Mouse (Mus musculus) left cerebral cortex, adult 18-20 months (tissue): ENCODE measurements around the gene Fads6. TPM values are rescaled to one million over a fixed set of nuclear protein-coding genes. Genes with fewer than 3 reads are reported as not detected.
A peak's percentile ranks its signal among the peaks of the same experiment; 100 is the strongest.

Experiments used
- DNase-seq, 2 experiments: peaks; one replicate each; pipeline ENCODE4 v3.0.0; 2021 to 2022; ENCODE audit warnings: low spot score in 2 of 2, mixed read lengths in 1 of 2
- long read RNA-seq, 2 experiments: library from polyadenylated mRNA; stranded (forward); transcript quantifications; one replicate each; pipeline ENCODE4 v2.0.0; 2021
- total RNA-seq, 2 experiments: library from RNA; stranded (reverse); gene quantifications; 2 replicates each; pipeline ENCODE4 v1.2.3; 2021

The Fads6 gene
- total RNA-seq = 10 to 100 TPM; 14.6 to 15.5 TPM
- long read RNA-seq, experiment 1, partial matches to known transcripts = 0 of 1 reads
- long read RNA-seq, experiment 1, other reads (novel, unspliced or antisense) = 1 of 1 reads
- long read RNA-seq, experiment 2, partial matches to known transcripts = 0 of 2 reads
- long read RNA-seq, experiment 2, other reads (novel, unspliced or antisense) = 2 of 2 reads

DNA sequence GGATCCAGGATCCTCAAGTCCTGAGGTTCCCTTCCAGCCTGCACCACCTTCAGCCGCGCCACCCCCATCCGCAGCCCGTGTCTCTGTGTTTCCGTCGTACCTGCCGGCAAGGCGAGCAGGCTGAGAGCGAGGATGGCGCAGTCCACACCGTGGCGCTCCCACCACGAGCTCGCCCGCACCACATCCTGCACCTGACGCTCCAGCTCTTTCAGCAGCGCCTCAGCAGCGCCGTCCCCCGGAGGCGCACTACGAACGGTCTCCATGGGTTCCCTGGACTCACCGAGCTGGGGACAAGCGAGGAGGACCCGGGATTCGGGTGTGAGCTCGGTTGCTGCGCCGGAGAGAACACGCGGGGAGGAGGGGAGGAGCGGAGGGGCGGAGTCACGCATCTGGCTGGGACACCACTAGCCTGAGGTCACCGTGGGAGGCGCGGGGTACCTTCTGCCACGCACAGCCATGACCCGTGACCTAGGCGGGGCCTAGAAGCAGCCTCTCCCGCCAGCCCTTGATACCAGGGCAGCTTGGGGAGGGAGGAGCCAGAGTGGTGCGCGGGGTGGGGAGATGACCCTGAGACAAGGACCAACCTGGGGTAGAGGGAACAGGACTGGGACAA, at the start of gene Fads6:
TSS of gene Fads6 (minus strand) at position 450 of the 613 bp plus-strand sequence.
- peak; percentile 66 to 76 for DNase-seq

- no peak for DNase-seq
Measured at GRCm38 (mm10) chr11:115345515-115345914, 48.1 kb upstream of the Fads6 start.

DNA sequence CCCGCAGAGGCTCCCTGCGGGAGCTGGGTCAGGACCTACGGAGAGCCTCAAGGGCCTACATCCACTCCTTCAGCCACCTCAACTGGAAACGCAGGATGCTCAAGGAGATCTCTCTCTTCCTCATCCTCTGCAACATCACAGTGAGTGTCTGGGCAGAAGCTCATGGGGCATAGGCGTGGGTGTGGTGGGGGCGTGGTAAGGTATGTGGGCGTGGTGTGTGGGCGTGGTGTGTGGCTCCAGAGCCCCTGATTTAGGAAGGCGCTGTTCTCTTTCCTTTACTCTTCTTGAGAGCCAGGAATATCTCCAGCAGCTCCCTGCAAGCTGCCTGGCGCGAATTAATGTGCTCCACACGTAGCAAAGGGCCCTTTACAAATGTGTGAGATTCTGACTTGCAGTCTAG, 47.5 kb upstream of the Fads6 start:
- peak in 1 of 2 experiments; percentile 22 for DNase-seq

GRCm38 (mm10) chr11:115341866-115342265, 44.4 kb upstream of the Fads6 start:
- no peak for DNase-seq

- DNase-seq = no peak
Measured at GRCm38 (mm10) chr11:115341246-115341645, 43.8 kb upstream of the Fads6 start.

- DNase-seq = no peak
Measured at GRCm38 (mm10) chr11:115337826-115338225, 40.4 kb upstream of the Fads6 start.

- no peak for DNase-seq
Measured at GRCm38 (mm10) chr11:115337350-115337749, 39.9 kb upstream of the Fads6 start.

DNA sequence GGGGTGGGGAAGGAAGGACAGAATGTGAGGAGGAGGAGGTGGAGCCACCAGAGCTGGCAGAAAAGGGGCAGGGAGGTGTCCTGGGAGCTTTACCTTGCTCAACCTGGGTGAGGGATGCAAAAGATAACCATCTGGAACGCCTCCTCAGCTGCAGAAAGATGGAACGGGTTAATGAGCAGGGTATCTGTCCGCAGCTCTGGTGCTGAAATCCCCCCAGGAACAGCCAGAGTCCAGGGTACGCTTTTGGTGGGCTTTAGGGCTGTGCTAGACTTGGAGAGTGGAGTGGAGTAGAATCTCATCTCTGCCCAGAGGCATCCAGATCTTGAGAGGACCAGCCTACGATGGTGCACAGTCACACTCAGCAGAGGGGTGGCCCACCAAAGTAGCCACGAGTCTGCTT, 38.7 kb upstream of the Fads6 start:
- no peak for DNase-seq

- DNase-seq = no peak
Measured at GRCm38 (mm10) chr11:115335223-115335622, 37.8 kb upstream of the Fads6 start.

DNA sequence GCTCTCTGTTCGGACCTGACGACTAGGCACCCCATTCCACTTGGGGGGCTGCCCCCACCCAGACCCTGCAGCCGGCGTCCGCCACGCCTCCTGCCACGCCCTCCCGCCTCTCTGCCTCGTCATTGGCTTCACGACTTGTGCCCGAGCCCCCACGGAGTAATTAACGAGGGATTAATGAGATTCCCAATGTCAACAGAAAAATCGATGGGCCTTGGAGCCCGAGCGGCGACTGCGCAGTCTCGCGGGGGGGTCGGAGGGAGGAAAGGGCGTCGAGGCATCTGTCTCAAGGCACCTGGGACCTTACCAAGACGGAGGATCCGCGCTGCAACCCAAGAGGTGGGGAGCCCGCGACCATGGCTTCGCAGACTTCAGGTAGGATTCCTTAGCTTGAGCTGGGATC, 37.1 kb upstream of the Fads6 start, which contains the start of gene Otop3:
TSS of gene Otop3 (plus strand) at position 201 of the 400 bp plus-strand sequence.
- no peak for DNase-seq

DNA sequence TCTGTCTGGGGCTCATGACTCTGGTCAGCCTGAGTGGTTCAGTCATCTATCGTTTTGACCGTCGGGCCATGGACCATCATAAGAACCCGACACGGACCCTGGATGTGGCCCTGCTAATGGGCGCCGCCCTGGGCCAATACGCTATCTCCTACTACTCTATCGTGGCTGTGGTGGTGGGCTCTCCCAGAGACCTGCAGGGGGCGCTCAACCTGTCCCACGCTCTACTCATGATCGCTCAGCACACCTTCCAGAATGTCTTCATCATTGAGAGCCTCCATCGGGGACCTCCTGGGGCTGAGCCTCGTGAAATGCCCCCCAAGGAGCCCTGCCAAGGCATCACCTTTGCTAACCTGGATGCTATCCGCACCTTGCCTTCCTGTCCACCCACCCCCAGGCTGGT, 31.9 kb upstream of the Fads6 start:
- DNase-seq = no peak

DNA sequence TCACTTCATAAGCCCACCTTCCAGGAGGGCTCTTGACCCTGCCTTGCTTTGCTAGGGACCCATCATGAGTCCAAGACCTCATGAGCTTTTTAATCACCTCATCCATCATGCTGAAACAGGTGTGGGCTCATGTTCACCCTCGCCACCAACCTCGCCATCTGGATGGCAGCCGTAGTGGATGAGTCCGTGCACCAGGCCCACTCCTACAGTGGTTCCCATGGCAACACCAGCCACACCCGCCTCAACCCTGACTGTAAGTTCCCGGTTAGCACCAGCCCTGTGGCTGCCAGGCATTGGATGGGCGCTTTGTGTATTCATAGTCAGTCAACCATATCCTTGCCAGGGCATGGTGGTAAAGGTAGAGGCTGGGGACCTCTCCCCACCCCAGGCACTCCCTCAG, 29.3 kb upstream of the Fads6 start:
- DNase-seq = peak; percentile 48 to 74

GRCm38 (mm10) chr11:115323354-115323753, 25.9 kb upstream of the Fads6 start:
- no peak for DNase-seq

DNA sequence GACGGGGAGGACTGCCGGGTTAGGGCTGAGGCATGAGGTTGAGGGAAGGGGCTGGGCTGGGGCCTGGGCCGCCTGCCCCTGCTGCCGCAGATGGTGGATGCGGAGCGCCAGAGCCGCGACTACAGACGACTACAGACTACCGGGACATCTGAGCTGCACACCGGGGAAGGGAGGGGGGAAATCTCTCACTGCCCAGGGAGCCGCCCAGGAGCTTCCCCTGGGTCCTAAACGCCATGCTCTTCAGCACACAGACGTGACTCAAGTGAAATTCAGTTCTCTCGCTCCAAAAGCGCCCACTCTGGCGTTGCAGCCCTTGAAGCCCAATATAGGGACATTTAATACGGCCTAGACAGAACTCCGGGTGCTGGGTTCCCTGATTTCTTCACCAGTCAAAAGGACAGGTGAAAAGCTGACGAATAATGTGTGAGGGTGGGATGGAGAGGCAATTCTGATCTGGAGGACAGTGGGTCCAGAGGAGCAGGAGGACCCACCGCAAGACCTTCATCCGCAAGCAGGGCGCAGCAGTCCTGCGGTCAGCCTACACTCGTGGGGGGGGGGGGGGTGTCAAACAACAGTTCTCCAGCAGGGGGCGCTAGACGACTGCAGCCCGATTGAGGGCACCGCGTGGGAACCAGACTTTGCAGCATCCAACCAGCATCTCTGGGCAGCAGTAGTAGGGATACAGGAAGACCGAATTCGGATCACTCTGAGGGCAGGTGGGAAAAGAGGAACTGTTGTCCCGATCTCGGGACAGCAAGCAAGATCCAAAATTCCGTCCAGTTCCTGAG, 24.6 kb upstream of the Fads6 start, which contains the start of gene Ush1g:
TSS of gene Ush1g (minus strand) at position 136 of the 788 bp plus-strand sequence.
- peak; percentile 50 to 52 for DNase-seq

GRCm38 (mm10) chr11:115319704-115320383, 22.4 kb upstream of the Fads6 start:
- DNase-seq = no peak

DNA sequence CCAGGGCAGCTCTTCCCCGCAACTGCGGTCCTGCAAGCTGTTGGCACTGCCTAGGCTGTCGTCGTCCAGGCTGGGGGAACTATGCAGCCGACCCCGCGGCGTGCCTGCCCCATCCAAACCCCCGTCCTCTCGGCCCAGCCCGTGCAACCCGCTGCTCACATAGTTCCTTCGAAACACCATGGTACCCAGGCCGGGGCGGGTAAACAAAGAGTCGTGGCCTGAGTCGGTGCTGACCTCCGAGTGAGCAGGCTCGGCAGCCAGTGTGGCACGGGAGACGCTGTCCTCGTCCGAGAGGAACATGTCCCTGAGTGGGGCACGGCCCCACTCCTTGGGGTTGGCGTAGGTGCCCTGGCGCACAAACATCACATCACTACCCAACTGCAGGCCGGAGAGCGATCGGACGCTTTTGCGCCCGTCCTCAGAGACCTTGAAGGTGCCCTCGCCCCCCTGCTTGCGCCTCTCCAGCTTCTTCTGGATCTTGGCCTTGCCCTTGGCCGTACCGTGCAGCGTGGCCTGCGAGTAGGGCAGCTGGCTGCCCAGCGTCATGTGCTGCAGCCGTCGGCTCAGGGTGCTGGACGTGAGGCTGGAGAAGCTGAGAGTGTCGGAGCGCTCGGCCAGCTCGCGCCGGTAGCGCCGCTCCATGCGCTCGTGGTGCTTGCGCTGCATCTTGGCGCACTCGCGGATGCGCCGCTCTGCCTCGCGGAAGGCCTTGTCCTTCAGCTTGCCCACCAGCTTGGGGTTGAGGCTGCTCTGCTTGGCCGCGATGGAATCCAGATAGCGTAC, 21.0 kb upstream of the Fads6 start:
- DNase-seq = no peak

- no peak for DNase-seq
Measured at GRCm38 (mm10) chr11:115317204-115317603, 19.7 kb upstream of the Fads6 start.

DNA sequence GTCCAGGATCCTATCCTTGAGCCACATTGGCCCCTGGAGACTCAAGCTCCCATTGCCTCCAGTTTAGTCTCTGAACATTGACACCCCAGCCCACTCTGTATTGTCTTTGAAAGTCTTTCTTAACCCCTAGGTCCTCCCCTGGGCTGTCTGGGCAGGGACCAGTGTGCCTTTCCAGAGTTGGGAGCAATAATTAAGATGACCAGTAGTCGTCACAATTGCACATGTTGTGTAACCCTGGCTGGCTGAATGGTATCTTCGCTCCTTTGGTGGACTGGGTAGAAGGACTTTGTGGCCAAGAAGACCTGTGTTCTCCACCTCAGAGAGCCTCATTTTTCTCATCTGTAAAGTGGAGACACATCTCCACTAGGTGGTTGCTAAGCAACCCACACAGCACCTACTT, 16.8 kb upstream of the Fads6 start:
- no peak for DNase-seq

- no peak for DNase-seq
Measured at GRCm38 (mm10) chr11:115308781-115309180, 11.3 kb upstream of the Fads6 start.

DNA sequence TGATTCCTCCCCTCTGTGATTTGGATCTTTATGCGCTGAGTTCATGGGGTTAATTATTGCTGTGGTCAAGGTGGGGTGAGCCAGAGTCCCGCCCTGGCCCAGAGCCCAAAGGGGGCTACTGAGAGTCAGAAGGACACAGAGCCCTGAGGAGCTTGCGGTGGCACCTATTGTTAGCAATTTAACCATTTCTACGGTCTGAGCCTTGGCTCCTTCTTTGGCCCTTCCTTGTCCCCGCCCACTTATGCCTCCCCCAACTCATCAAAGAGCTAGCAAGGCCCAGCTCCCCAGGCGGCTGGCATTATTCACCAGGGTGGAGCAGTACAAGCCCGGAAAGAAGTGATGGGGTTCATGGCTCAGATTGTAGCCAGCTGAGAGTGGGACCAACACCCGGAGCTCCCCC, 9.4 kb upstream of the Fads6 start, which contains the start of gene Otop2:
TSS of gene Otop2 (plus strand) at position 301 of the 400 bp plus-strand sequence.
- no peak for DNase-seq

DNA sequence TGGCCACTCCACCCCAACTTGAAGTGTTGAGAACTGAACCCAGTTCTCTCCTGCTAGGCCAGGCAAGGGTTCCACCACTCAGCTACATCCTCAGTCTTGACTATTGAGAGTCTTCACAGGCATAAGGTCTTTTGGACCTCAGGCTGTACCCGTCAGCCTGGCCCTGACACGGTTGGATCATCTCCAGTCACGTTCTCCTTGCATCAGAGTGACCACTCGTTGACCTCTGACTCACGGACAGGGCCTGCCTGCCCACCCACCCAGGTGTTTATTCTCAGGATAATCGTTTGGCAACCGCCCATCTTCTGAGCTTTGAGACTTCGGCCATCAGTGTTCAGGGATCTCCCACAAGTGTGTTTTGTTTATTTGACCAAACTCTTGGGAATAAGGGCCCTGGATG, 5.7 kb upstream of the Fads6 start:
- DNase-seq = no peak
